Mouse (Mus musculus) kidney, adult 8-10 months (tissue): ENCODE measurements around the gene 2310034C09Rik.
"Not testable (repeated sequence)": the region's sequence is repeated elsewhere in the genome, so short reads cannot be mapped to it uniquely, and the experiment has no call there.

Experiments used
- DNase-seq, 2 experiments: peaks; one replicate each; pipeline ENCODE4 v3.0.0; 2022

2310034C09Rik gene

GRCm38 (mm10) chr16:88758547-88758946 is at the start of gene 2310034C09Rik:
TSS of gene 2310034C09Rik (plus strand) at chr16:88758847.
- DNase-seq: not testable (repeated sequence)

- DNase-seq: no peak
These were observed 47.9 kb upstream of the 2310034C09Rik start for GRCm38 (mm10) chr16:88710757-88711156.

GRCm38 (mm10) chr16:88711245-88711644 is 47.4 kb upstream of the 2310034C09Rik start:
- DNase-seq: no peak

- no peak for DNase-seq
These were observed 42.1 kb upstream of the 2310034C09Rik start for GRCm38 (mm10) chr16:88716549-88716948.

GRCm38 (mm10) chr16:88720031-88720430 is 38.6 kb upstream of the 2310034C09Rik start:
- DNase-seq: no peak

GRCm38 (mm10) chr16:88728812-88729275 is 29.8 kb upstream of the 2310034C09Rik start, which contains the start of gene Krtap13-1:
TSS of gene Krtap13-1 (plus strand) at chr16:88728862.
- no peak for DNase-seq

- no peak for DNase-seq
These were observed 23.3 kb upstream of the 2310034C09Rik start for GRCm38 (mm10) chr16:88735391-88735790.

- DNase-seq: no peak
These were observed 13.8 kb upstream of the 2310034C09Rik start for GRCm38 (mm10) chr16:88744750-88745340.

- no peak for DNase-seq
These were observed 10.7 kb upstream of the 2310034C09Rik start for GRCm38 (mm10) chr16:88747943-88748342.

GRCm38 (mm10) chr16:88751535-88751934 is 7.1 kb upstream of the 2310034C09Rik start, which contains the start of gene Krtap13:
TSS of gene Krtap13 (minus strand) at chr16:88751635.
- not testable (repeated sequence) for DNase-seq

- DNase-seq: no peak
These were observed 15.5 kb downstream of the 2310034C09Rik start, which contains the start of gene 2310057N15Rik for GRCm38 (mm10) chr16:88774106-88774505. TSS of gene 2310057N15Rik (minus strand) at chr16:88774206.

GRCm38 (mm10) chr16:88777596-88777995 is 18.9 kb downstream of the 2310034C09Rik start, which contains the start of gene Gm5965:
TSS of gene Gm5965 (plus strand) at chr16:88777896.
- DNase-seq: no peak

- no peak for DNase-seq
These were observed 28.1 kb downstream of the 2310034C09Rik start for GRCm38 (mm10) chr16:88786786-88787185.
